Mouse (Mus musculus): ENCODE measurements at regions not wholly inside any gene's neighbourhood (a gene's known extent, or its start where the extent isn't known, plus 50 kb on each side); places are given as distances from the start of the nearest gene placed in this dataset.

- DNase-seq (ENCODE audit: low spot score) (no peak), ATAC-seq (ENCODE audit: insufficient read depth, low FRiP score, low TSS enrichment) (no peak)
- Histone ChIP-seq H3K4me1 (ENCODE audit: control insufficient read depth, insufficient read depth, low read length) (no peaks in the 10 kb centered on the region), H3K4me3 (ENCODE audit: low read depth, low read length) (no peak overlapping the region), H3K36me3 (ENCODE audit: control insufficient read depth, insufficient read depth, low read length) (no peaks in the 10 kb centered on the region), H3K27me3 (ENCODE audit: control insufficient read depth, insufficient read depth, low read length) (no peaks in the 10 kb centered on the region), H3K4me2 (ENCODE audit: low read depth) (no peak overlapping the region), H3K27ac (ENCODE audit: low read depth, low read length) (no peak overlapping the region), H3K9ac (ENCODE audit: low read length) (no peak overlapping the region), H3K9me3 (ENCODE audit: control insufficient read depth, low read length) (no peaks in the 10 kb centered on the region)
- 94% methylated on average over 2 of the region's 2 CpGs for WGBS
These were observed 194.5 kb upstream of the B3gat1 start for GRCm38 (mm10) chr9:26539042-26539441.

GRCm38 (mm10) chr9:26548328-26548922 is 185.1 kb upstream of the B3gat1 start:
- H3K4me1 ChIP-seq (ENCODE audit: control insufficient read depth, insufficient read depth, low read length): no peaks in the 10 kb centered on the region
- no peaks in the 10 kb centered on the region for H3K9me3 ChIP-seq (ENCODE audit: control insufficient read depth, low read length)
- WGBS: 72% methylated on average over 4 of the region's 4 CpGs
- no peak overlapping the region for H3K27ac ChIP-seq (ENCODE audit: low read depth, low read length)
- H3K36me3 ChIP-seq (ENCODE audit: control insufficient read depth, insufficient read depth, low read length): no peaks in the 10 kb centered on the region
- no peak for DNase-seq (ENCODE audit: low spot score)
- H3K27me3 ChIP-seq (ENCODE audit: control insufficient read depth, insufficient read depth, low read length): no peaks in the 10 kb centered on the region
- no peak overlapping the region for H3K4me2 ChIP-seq (ENCODE audit: low read depth)
- ATAC-seq (ENCODE audit: insufficient read depth, low FRiP score, low TSS enrichment): no peak
- no peak overlapping the region for H3K4me3 ChIP-seq (ENCODE audit: low read depth, low read length)
- no peak overlapping the region for H3K9ac ChIP-seq (ENCODE audit: low read length)

GRCm38 (mm10) chr9:26549118-26549517 is 184.4 kb upstream of the B3gat1 start:
- no peak overlapping the region for H3K27ac ChIP-seq (ENCODE audit: low read depth, low read length)
- H3K4me2 ChIP-seq (ENCODE audit: low read depth): no peak overlapping the region
- H3K9ac ChIP-seq (ENCODE audit: low read length): no peak overlapping the region
- WGBS: 83% methylated on average over 4 of the region's 4 CpGs
- DNase-seq (ENCODE audit: low spot score): no peak
- no peaks in the 10 kb centered on the region for H3K27me3 ChIP-seq (ENCODE audit: control insufficient read depth, insufficient read depth, low read length)
- H3K4me3 ChIP-seq (ENCODE audit: low read depth, low read length): no peak overlapping the region
- H3K9me3 ChIP-seq (ENCODE audit: control insufficient read depth, low read length): no peaks in the 10 kb centered on the region
- H3K4me1 ChIP-seq (ENCODE audit: control insufficient read depth, insufficient read depth, low read length): no peaks in the 10 kb centered on the region
- H3K36me3 ChIP-seq (ENCODE audit: control insufficient read depth, insufficient read depth, low read length): no peaks in the 10 kb centered on the region
- ATAC-seq (ENCODE audit: insufficient read depth, low FRiP score, low TSS enrichment): no peak

- DNase-seq (ENCODE audit: low spot score) (no peak), ATAC-seq (ENCODE audit: insufficient read depth, low FRiP score, low TSS enrichment) (no peak)
- Histone ChIP-seq H3K4me2 (ENCODE audit: low read depth) (no peak overlapping the region), H3K27ac (ENCODE audit: low read depth, low read length) (no peak overlapping the region), H3K36me3 (ENCODE audit: control insufficient read depth, insufficient read depth, low read length) (no peaks in the 10 kb centered on the region), H3K4me1 (ENCODE audit: control insufficient read depth, insufficient read depth, low read length) (no peaks in the 10 kb centered on the region), H3K9ac (ENCODE audit: low read length) (no peak overlapping the region), H3K4me3 (ENCODE audit: low read depth, low read length) (no peak overlapping the region), H3K27me3 (ENCODE audit: control insufficient read depth, insufficient read depth, low read length) (no peaks in the 10 kb centered on the region), H3K9me3 (ENCODE audit: control insufficient read depth, low read length) (no peaks in the 10 kb centered on the region)
- 75% methylated on average over 2 of the region's 2 CpGs for WGBS
These were observed 184.0 kb upstream of the B3gat1 start for GRCm38 (mm10) chr9:26549551-26549950.

- no peak overlapping the region for H3K27ac ChIP-seq (ENCODE audit: low read depth, low read length)
- ATAC-seq (ENCODE audit: insufficient read depth, low FRiP score, low TSS enrichment) (no peak), DNase-seq (ENCODE audit: low spot score) (no peak)
- WGBS: 93% methylated on average over 6 of the region's 6 CpGs
- H3K4me1 ChIP-seq (ENCODE audit: control insufficient read depth, insufficient read depth, low read length): no peaks in the 10 kb centered on the region
- no peak overlapping the region for H3K9ac ChIP-seq (ENCODE audit: low read length)
- H3K27me3 ChIP-seq (ENCODE audit: control insufficient read depth, insufficient read depth, low read length): no peaks in the 10 kb centered on the region
- H3K36me3 ChIP-seq (ENCODE audit: control insufficient read depth, insufficient read depth, low read length): no peaks in the 10 kb centered on the region
- H3K9me3 ChIP-seq (ENCODE audit: control insufficient read depth, low read length): no peaks in the 10 kb centered on the region
- no peak overlapping the region for H3K4me2 ChIP-seq (ENCODE audit: low read depth)
- no peak overlapping the region for H3K4me3 ChIP-seq (ENCODE audit: low read depth, low read length)
These were observed 157.5 kb upstream of the B3gat1 start for GRCm38 (mm10) chr9:26575990-26576389.

GRCm38 (mm10) chr9:26601979-26602378 is 131.5 kb upstream of the B3gat1 start:
- WGBS: 96% methylated on average over 1 of the region's 1 CpGs

GRCm38 (mm10) chr9:26604552-26604951 is 129.0 kb upstream of the B3gat1 start:
- H3K36me3 ChIP-seq (ENCODE audit: control insufficient read depth, insufficient read depth, low read length): no peaks in the 10 kb centered on the region
- H3K9ac ChIP-seq (ENCODE audit: low read length): no peak overlapping the region
- no peak overlapping the region for H3K27ac ChIP-seq (ENCODE audit: low read depth, low read length)
- no peaks in the 10 kb centered on the region for H3K4me1 ChIP-seq (ENCODE audit: control insufficient read depth, insufficient read depth, low read length)
- no peak overlapping the region for H3K4me2 ChIP-seq (ENCODE audit: low read depth)
- DNase-seq (ENCODE audit: low spot score) (no peak), ATAC-seq (ENCODE audit: insufficient read depth, low FRiP score, low TSS enrichment) (no peak)
- WGBS: 84% methylated on average over 3 of the region's 3 CpGs
- H3K9me3 ChIP-seq (ENCODE audit: control insufficient read depth, low read length): no peaks in the 10 kb centered on the region
- H3K27me3 ChIP-seq (ENCODE audit: control insufficient read depth, insufficient read depth, low read length): no peaks in the 10 kb centered on the region
- H3K4me3 ChIP-seq (ENCODE audit: low read depth, low read length): no peak overlapping the region

More at GRCm38 (mm10) chr9:26601979-26602378, 131.5 kb upstream of the B3gat1 start:
- H3K36me3 ChIP-seq (ENCODE audit: control insufficient read depth, insufficient read depth, low read length): no peaks in the 10 kb centered on the region
- no peaks in the 10 kb centered on the region for H3K9me3 ChIP-seq (ENCODE audit: control insufficient read depth, low read length)
- H3K9ac ChIP-seq (ENCODE audit: low read length): no peak overlapping the region
- no peak overlapping the region for H3K27ac ChIP-seq (ENCODE audit: low read depth, low read length)
- H3K4me2 ChIP-seq (ENCODE audit: low read depth): no peak overlapping the region
- H3K4me3 ChIP-seq (ENCODE audit: low read depth, low read length): no peak overlapping the region
- ATAC-seq (ENCODE audit: insufficient read depth, low FRiP score, low TSS enrichment) (no peak), DNase-seq (ENCODE audit: low spot score) (no peak)
- no peaks in the 10 kb centered on the region for H3K27me3 ChIP-seq (ENCODE audit: control insufficient read depth, insufficient read depth, low read length)
- no peaks in the 10 kb centered on the region for H3K4me1 ChIP-seq (ENCODE audit: control insufficient read depth, insufficient read depth, low read length)

GRCm38 (mm10) chr9:26611711-26612437 is 121.7 kb upstream of the B3gat1 start:
- no peaks in the 10 kb centered on the region for H3K27me3 ChIP-seq (ENCODE audit: control insufficient read depth, insufficient read depth, low read length)
- DNase-seq (ENCODE audit: low spot score) (no peak), ATAC-seq (ENCODE audit: insufficient read depth, low FRiP score, low TSS enrichment) (no peak)
- no peak overlapping the region for H3K4me2 ChIP-seq (ENCODE audit: low read depth)
- 0 out of 2 replicates have a peak, but pooled peaks cover 3% of the 10 kb centered on the region for H3K9me3 ChIP-seq (ENCODE audit: control insufficient read depth, low read length)
- no peak overlapping the region for H3K27ac ChIP-seq (ENCODE audit: low read depth, low read length)
- 68% methylated on average over 6 of the region's 6 CpGs for WGBS
- no peaks in the 10 kb centered on the region for H3K4me1 ChIP-seq (ENCODE audit: control insufficient read depth, insufficient read depth, low read length)
- no peaks in the 10 kb centered on the region for H3K36me3 ChIP-seq (ENCODE audit: control insufficient read depth, insufficient read depth, low read length)
- H3K9ac ChIP-seq (ENCODE audit: low read length): no peak overlapping the region
- no peak overlapping the region for H3K4me3 ChIP-seq (ENCODE audit: low read depth, low read length)

GRCm38 (mm10) chr9:26622840-26623448 is 110.6 kb upstream of the B3gat1 start:
- H3K36me3 ChIP-seq (ENCODE audit: control insufficient read depth, insufficient read depth, low read length): no peaks in the 10 kb centered on the region
- no peak overlapping the region for H3K27ac ChIP-seq (ENCODE audit: low read depth, low read length)
- no peak overlapping the region for H3K4me2 ChIP-seq (ENCODE audit: low read depth)
- no peaks in the 10 kb centered on the region for H3K9me3 ChIP-seq (ENCODE audit: control insufficient read depth, low read length)
- H3K9ac ChIP-seq (ENCODE audit: low read length): no peak overlapping the region
- no peak overlapping the region for H3K4me3 ChIP-seq (ENCODE audit: low read depth, low read length)
- ATAC-seq (ENCODE audit: insufficient read depth, low FRiP score, low TSS enrichment) (no peak), DNase-seq (ENCODE audit: low spot score) (no peak)
- no peaks in the 10 kb centered on the region for H3K4me1 ChIP-seq (ENCODE audit: control insufficient read depth, insufficient read depth, low read length)
- 94% methylated on average over 1 of the region's 1 CpGs for WGBS
- H3K27me3 ChIP-seq (ENCODE audit: control insufficient read depth, insufficient read depth, low read length): no peaks in the 10 kb centered on the region

Data from neural tube, embryonic 11.5 days (tissue).